Mouse (Mus musculus): Measurements from ENCODE around the gene Meioc.

GRCm38 (mm10) chr11:102716135-102716534 is 52.6 kb downstream of the Meioc start:
- TF ChIP-seq HCFC1 (IDR thresholded peaks at IDR 0.05; ENCODE audit: borderline replicate concordance, insufficient read depth, low read length) (no peak), ZNF384 (IDR thresholded peaks at IDR 0.05; ENCODE audit: low read depth, low read length) (no peak), CHD2 (IDR thresholded peaks at IDR 0.05; ENCODE audit: low read depth, low read length) (no peak), MAFK (IDR thresholded peaks at IDR 0.05; ENCODE audit: insufficient read depth, low read depth, low read length) (no peak)
